Mouse (Mus musculus) embryo, embryonic 10 days (tissue): Measurements from ENCODE around the gene Pde8b.

ENCODE experiments used
- DNase-seq: peaks from one replicate; pipeline ENCODE4 v3.0.0-alpha.2; 2015; ENCODE audit warnings: low spot score

Gene Pde8b

DNA sequence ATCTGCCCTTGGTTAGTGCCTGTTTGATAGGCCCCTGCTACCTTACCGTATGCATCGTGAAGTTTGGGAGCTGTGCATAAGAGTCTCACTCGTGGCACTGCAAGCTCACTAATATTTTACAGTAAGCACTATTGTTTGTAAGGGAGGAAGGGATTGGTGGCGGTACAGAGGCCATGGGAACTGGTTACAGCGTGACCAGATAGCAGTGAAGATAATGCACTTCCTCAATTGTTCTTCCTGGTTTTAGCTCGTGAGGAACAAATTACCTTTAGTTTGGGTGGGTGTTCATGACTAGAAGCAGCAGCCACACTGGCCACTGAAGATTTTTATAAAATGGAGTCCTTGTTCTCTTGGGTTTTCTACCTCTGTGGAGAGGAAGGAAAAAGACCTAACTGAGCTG lies 230.8 kb downstream of the Pde8b start:
- no peak for DNase-seq

- peak; percentile 91 for DNase-seq
Measured at GRCm38 (mm10) chr13:95017916-95018315, 232.2 kb downstream of the Pde8b start.

GRCm38 (mm10) chr13:95017278-95017677 lies 232.9 kb downstream of the Pde8b start:
- DNase-seq: no peak

GRCm38 (mm10) chr13:95011546-95012257 lies 238.4 kb downstream of the Pde8b start:
- DNase-seq: no peak

DNA sequence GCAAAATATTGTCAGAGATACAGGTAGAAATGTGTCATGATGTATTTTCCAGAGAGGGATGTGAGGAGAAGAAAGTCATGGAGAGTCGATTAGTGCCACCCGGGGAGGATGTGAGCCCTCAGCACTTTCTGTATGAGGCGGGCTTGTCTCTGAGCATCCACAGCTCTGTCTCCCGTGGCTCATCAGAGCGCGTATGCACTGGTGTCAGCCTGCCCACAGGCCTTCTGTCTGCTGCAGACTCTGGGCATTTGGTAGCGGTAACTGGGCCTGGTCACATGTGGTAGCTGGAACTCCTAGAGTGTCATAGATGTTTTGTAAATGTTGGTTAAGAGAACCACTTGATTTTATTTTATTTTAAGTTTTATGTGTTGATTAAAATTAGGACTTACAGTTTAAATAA lies 240.9 kb downstream of the Pde8b start:
- no peak for DNase-seq

- no peak for DNase-seq
Measured at GRCm38 (mm10) chr13:95007281-95007680, 242.9 kb downstream of the Pde8b start.

DNA sequence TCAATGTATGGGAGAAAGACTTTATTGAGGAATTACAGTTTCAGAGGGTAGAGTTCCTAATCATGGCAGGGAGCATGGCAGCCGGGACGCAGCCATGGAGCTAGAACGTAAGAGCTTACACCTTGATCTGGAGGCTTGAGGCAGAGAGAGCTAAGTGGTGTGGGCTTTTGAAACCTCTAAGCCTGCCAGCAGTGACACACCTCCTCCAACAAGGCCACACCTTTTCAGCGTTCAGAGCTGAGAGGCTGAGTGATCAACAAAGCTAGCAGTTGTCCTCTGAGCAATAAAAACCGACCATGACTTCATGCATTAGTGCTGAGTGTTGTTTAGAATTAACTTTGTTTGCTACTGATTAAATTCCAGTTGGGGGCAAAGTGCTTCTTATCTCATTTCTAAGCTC lies 259.6 kb downstream of the Pde8b start:
- no peak for DNase-seq

DNA sequence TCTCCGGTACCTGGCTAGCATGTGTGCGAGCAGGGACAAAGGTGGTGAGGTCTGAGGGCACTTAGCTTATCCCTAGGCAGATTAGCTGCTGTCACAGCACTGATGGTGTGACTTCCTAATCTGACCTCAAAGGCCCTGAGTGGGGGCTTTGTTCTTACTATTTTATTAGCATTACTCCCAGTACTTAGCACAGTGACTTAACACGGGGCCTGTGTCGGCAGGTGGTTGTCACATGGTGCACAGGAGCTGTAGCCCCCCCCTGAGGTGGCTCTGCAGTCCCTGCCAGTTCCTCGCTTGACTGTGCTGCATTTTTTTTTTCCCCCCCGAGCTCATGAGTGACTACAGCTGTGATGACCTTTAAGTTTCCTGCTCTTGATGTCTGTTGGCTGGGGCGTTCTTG lies 271.1 kb downstream of the Pde8b start:
- DNase-seq: no peak

- DNase-seq: peak; percentile 93
Measured at GRCm38 (mm10) chr13:94976219-94977186, 273.6 kb downstream of the Pde8b start, which contains the start of gene Wdr41. Gene Wdr41, plus strand, starts transcription at chr13:94976344.

DNA sequence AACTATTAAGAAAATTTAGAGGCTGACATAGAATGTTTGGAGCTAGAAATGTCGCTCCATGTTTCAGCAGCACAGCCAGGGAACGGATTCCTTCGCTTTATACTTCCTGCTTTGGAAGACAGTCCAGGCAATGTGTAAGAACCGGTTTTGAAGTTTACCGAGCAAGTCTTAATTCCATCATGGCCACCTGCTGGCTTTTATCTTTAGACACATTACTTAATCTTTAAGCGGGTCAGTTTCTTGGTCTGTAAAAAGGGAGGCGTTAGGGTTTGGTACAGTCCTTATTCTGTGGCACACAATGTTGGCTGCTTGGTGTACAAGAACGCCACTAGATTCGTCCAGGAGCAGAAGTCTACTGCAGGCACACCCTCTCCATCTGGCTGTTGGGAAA lies 274.3 kb downstream of the Pde8b start:
- no peak for DNase-seq
